Mouse (Mus musculus) duodenum, adult 2 months (tissue): Measurements from ENCODE around the gene Slit3. TPM values are rescaled to one million over a fixed set of nuclear protein-coding genes. Genes with fewer than 3 reads are reported as not detected.

ENCODE experiments used
- polyA plus RNA-seq: library from polyadenylated mRNA; depleted of rRNA; stranded (reverse); fragments of >200 nt; gene quantifications from 2 replicates; pipeline ENCODE4 v1.2.3, GENCODE M21; 2012; ENCODE audit warnings: low replicate concordance; rRNA removed

The Slit3 gene
- polyA plus RNA-seq = 5.1 and 9.7 TPM in 2 replicates

GRCm38 (mm10) chr11:35120894-35121610 lies at the start of gene Slit3:
Slit3 (plus strand) TSS chr11:35121224.

